Mouse (Mus musculus) limb, embryonic 14.5 days (tissue): ENCODE results near the gene Gas6. TPM values are rescaled to one million over a fixed set of nuclear protein-coding genes. Genes with fewer than 3 reads are reported as not detected.

Experiments
- ATAC-seq: fragments of 200-750 bp; cut with Nextera tagmentation; 2 replicates; pipeline ENCODE4 v1.8.0; 2017; ENCODE audit warnings: low read depth, moderate number of reproducible peaks, moderate TSS enrichment; ENCODE audit not compliant: low FRiP score
- DNase-seq: peaks from one replicate; pipeline ENCODE4 v3.0.0-alpha.2; 2015; ENCODE audit warnings: low spot score
- H3K27ac ChIP-seq: fragments of 300-500 bp; sonication (generic); replicated peaks from 2 replicates; pipeline ENCODE4 v1.5.1; 2014; ENCODE audit warnings: low read depth, mild to moderate bottlenecking, low read length, moderate library complexity, mixed read lengths
- H3K27me3 ChIP-seq: fragments of 300-500 bp; sonication (generic); 2 replicates; pipeline ENCODE4 v1.6.1; 2014; ENCODE audit warnings: low read length, mixed read lengths; ENCODE audit not compliant: control insufficient read depth, insufficient read depth
- H3K36me3 ChIP-seq: fragments of 300-500 bp; sonication (generic); 2 replicates; pipeline ENCODE4 v1.6.1; 2014; ENCODE audit warnings: mild to moderate bottlenecking, low read length, moderate library complexity, mixed read lengths; ENCODE audit not compliant: control insufficient read depth, insufficient read depth
- H3K4me1 ChIP-seq: fragments of 300-500 bp; sonication (generic); 2 replicates; pipeline ENCODE4 v1.6.1; 2014; ENCODE audit warnings: antibody characterized with exemption, low read length, mixed read lengths; ENCODE audit not compliant: control insufficient read depth, insufficient read depth
- H3K4me2 ChIP-seq: fragments of 300-500 bp; sonication (generic); replicated peaks from 2 replicates; pipeline ENCODE4 v1.6.1; 2014; ENCODE audit warnings: low read depth, mild to moderate bottlenecking, low read length, moderate library complexity; ENCODE audit not compliant: severe bottlenecking
- H3K4me3 ChIP-seq: fragments of 300-500 bp; sonication (generic); replicated peaks from 2 replicates; pipeline ENCODE4 v1.5.1; 2014; ENCODE audit warnings: low read length
- H3K9ac ChIP-seq: fragments of 300-500 bp; sonication (generic); 2 replicates; pipeline ENCODE4 v1.6.1; 2014; ENCODE audit warnings: mild to moderate bottlenecking, low read depth, low read length, moderate library complexity; ENCODE audit not compliant: severe bottlenecking
- H3K9me3 ChIP-seq: fragments of 300-500 bp; sonication (generic); 2 replicates; pipeline ENCODE4 v1.6.1; 2016; ENCODE audit warnings: low read length; ENCODE audit not compliant: control insufficient read depth
- POLR2A ChIP-seq: fragments of 200-500 bp; IDR thresholded peaks from 2 replicates; pipeline ENCODE4 v1.8.0; 2012; ENCODE audit warnings: inconsistent platforms, mild to moderate bottlenecking, moderate library complexity, borderline replicate concordance; ENCODE audit not compliant: insufficient read depth, insufficient read length; ENCODE audit errors: extremely low read depth
- WGBS: fragments of 180-500 bp; shearing (Covaris S2); extraction: QIAGEN DNeasy Blood & Tissue Kit; methylation state at CpG from one replicate; pipeline ENCODE4 v1.1.7; 2014; 5-methylcytosine and 5-hydroxymethylcytosine counted together
- polyA plus RNA-seq, 2 experiments: library from polyadenylated mRNA; depleted of rRNA in 1 of 2; stranded (reverse) in 1 of 2; unstranded in 1 of 2; fragments of >200 nt; fragmentation: Nextera tagmentation in 1 of 2; extraction: Ambion mirVana in 1 of 2; gene quantifications; 2 replicates each; pipeline versions ENCODE4 v1.2.1 to v1.2.3; 2012 to 2014

Gas6 gene
- polyA plus RNA-seq, 2 experiments, result 32.7 to 48.6 TPM

DNA sequence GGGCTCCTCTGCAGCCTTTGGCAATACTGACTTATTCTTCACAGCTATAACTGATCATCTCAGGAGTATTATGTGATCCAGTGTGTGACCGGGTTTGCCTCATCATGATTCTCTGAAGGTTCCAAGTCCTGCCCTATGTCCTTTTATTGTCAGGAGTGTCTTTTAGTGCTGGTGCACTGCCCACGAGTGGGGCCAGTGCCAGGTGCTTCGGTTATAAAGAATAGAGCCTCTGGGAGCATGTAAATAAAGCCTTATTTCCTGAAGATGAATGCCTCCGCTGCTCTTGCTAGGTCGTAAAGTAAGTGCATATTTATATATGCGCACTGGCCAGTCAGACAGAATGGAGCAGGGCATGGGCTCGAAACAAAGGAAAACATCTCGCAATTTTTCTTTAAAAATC, 38.8 kb upstream of the Gas6 start:
- H3K4me1 ChIP-seq, result peaks cover 26% of the 10 kb centered on the region
- no peak overlapping the region for H3K4me3 ChIP-seq
- TF ChIP-seq POLR2A, result no peak
- H3K36me3 ChIP-seq, result no peaks in the 10 kb centered on the region
- ATAC-seq (no peak), DNase-seq (no peak)
- 57% methylated on average over 8 of the region's 8 CpGs for WGBS
- H3K27me3 ChIP-seq, result no peaks in the 10 kb centered on the region
- no peak overlapping the region for H3K27ac ChIP-seq
- H3K4me2 ChIP-seq, result no peak overlapping the region
- H3K9ac ChIP-seq, result no peak overlapping the region
- H3K9me3 ChIP-seq, result no peaks in the 10 kb centered on the region

DNA sequence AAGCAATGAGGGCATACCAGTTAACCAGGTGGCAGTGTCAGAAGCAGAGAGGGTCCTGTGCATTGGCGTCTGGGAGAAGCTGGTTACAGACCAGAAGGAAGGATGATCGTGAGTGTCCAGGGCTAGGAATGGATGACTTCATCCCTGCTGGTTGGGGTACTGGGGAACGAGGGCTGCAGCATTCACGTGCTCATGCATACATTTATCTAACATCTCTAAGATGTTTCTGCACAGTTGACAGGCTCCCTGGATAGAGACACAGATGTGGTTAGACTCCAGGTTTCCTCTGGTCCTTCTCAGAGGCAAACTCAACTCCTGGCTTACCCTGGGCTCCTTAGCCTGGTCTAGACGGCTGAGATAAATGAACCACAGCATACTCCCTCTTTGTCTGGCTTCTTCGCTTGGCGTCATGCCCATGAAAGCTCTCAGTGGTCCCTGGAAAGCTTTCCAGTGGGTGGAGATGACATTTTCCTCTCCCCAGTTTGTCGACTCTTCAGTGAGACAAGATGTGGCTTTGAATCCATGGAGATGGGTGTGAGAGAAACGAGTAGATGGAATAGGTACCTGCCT, 37.4 kb upstream of the Gas6 start:
- Histone ChIP-seq H3K27ac (no peak overlapping the region), H3K36me3 (no peaks in the 10 kb centered on the region), H3K4me2 (no peak overlapping the region), H3K9me3 (no peaks in the 10 kb centered on the region), H3K27me3 (no peaks in the 10 kb centered on the region), H3K4me1 (peaks cover 26% of the 10 kb centered on the region), H3K4me3 (no peak overlapping the region), H3K9ac (no peak overlapping the region)
- no peak for TF ChIP-seq POLR2A
- DNase-seq (no peak), ATAC-seq (no peak)
- WGBS, result 73% methylated on average over 9 of the region's 9 CpGs

DNA sequence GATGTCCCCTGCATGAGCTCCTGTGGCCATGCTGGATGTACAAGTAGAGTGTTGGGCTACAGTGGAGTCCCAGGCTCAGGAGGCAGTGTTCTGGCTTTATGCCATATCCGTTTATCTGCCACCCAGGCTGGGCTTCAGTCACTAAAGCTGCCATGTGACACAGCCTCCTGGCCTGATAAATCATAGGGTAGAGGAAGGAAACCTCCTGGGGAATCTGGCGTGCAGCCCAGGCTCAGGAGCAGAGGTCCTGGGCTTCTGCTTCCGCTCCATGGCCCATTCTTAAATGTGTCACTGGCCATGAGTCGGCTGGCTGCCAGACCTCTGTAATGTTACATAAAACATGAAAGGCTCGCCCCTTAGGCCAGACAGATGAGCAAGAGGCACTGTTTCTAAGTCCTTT, 36.7 kb upstream of the Gas6 start:
- H3K9me3 ChIP-seq, result no peaks in the 10 kb centered on the region
- H3K9ac ChIP-seq, result no peak overlapping the region
- no peak overlapping the region for H3K4me3 ChIP-seq
- no peak for TF ChIP-seq POLR2A
- no peaks in the 10 kb centered on the region for H3K27me3 ChIP-seq
- DNase-seq, result peak; percentile 70
- no peak overlapping the region for H3K4me2 ChIP-seq
- no peaks in the 10 kb centered on the region for H3K36me3 ChIP-seq
- no peak; the same call in 1 of the 2 replicates for ATAC-seq
- H3K4me1 ChIP-seq, result peaks cover 26% of the 10 kb centered on the region
- H3K27ac ChIP-seq, result no peak overlapping the region
- WGBS, result 17% methylated on average over 5 of the region's 5 CpGs

DNA sequence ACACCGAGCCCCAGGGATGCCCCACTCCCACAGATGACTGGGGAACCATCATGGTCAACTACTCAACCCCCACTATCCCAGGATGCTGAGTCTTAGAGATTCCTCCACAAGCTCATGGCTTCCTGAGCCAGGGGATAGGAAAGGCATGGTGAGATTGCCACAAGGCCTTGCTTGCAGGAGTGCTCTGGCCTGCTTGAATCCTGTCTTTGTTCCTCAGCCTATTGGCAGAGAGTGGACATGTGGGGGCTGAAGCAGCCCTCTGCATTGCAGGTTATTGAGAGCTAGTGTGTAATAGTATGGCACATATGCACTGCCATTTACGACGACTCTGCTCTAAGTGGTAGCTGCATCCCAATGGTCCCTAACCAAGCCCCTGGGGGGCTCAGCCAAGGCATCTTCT, 36.1 kb upstream of the Gas6 start:
- Histone ChIP-seq H3K9me3 (no peaks in the 10 kb centered on the region), H3K27ac (no peak overlapping the region), H3K4me1 (peaks cover 26% of the 10 kb centered on the region), H3K4me2 (no peak overlapping the region), H3K4me3 (no peak overlapping the region), H3K9ac (no peak overlapping the region), H3K36me3 (no peaks in the 10 kb centered on the region), H3K27me3 (no peaks in the 10 kb centered on the region)
- WGBS, result 79% methylated on average over 3 of the region's 3 CpGs
- no peak for DNase-seq
- no peak for TF ChIP-seq POLR2A
- no peak for ATAC-seq

DNA sequence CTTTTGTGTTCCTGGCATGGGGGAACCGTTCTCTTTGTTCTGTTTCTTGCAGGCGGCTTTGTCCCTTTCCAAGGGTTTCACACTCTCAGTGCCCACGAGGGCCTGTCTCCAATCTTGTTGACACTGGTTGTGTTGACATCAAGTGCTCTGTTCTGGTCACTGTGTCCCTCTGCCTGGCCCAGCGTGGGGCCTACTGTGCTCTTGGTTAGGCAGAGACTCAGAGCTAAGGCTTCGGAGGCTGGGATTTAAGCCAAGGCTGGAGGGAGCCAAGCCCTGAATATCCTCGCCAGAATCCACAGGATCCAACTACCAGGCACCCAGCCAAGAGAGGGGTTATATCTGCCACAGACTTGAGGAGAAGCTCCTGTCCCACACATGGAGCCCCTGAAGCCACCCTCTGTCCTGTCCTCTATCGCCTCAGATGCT, 35.6 kb upstream of the Gas6 start:
- ATAC-seq (peak; percentile 55; the same call in 1 of the 2 replicates), DNase-seq (peak; percentile 74)
- 69% methylated on average over 7 of the region's 7 CpGs for WGBS
- Histone ChIP-seq H3K9ac (no peak overlapping the region), H3K4me1 (peaks cover 26% of the 10 kb centered on the region), H3K4me2 (no peak overlapping the region), H3K36me3 (no peaks in the 10 kb centered on the region), H3K27ac (no peak overlapping the region), H3K9me3 (no peaks in the 10 kb centered on the region), H3K27me3 (no peaks in the 10 kb centered on the region), H3K4me3 (no peak overlapping the region)
- TF ChIP-seq POLR2A, result no peak
